Mouse (Mus musculus) liver, postnatal 0 days (tissue): ENCODE data around the gene Rsph3a.
"Not testable (repeated sequence)": the region's sequence is repeated elsewhere in the genome, so short reads cannot be mapped to it uniquely, and the experiment has no call there.

ENCODE experiments used
- CTCF ChIP-seq: sonication (generic); IDR thresholded peaks from 2 replicates; pipeline ENCODE4 v1.5.1; 2016; ENCODE audit warnings: antibody characterized with exemption, low read depth
- EP300 ChIP-seq: IDR thresholded peaks from 2 replicates; pipeline ENCODE4 v1.6.1; 2016; ENCODE audit warnings: antibody characterized with exemption, low read depth, mild to moderate bottlenecking

DNA sequence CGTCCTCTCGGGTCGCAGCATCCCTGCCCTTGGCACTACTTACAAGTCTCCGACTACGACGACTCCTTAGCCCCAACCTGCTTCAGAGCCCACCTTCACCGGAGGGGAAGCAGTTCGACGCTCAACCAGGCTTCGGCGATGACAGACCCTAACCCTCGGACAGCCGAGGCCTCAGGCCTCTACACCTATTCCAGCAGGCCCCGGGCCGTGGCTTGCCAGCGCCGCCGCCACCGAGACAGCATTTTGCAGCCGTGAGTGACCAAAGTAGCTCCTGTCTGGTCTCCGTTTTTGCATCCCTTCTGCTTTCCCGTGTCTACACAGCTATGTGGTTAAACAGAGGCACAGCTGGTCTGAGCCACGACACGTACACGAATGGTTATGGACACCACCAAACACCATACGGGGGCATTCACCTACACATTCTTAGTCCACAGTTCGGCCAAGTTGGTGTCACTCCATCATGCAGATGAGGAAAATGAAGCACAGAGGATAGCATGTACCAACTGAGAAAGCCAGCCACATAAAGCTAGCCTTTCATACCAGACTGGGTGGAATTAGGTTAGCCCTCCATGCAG, 726 bp downstream of the Rsph3a start:
- TF ChIP-seq EP300, CTCF: not testable (repeated sequence)
